1 mouse cellular context compared by ENCODE assay signal in genomic region chr9:123659986-123660676, GRCm38 (mm10). TPM values are rescaled to one million over a fixed set of nuclear protein-coding genes. Genes with fewer than 3 reads are reported as not detected.
"Had no signal": no experiment of that assay in that cellular context is flagged by ENCODE, and none has a peak within 500 bp of the region (broad histone marks: within the 10 kb centered on the region; RNA-seq: fewer than 3 reads in every experiment).

No protein-coding gene starts in this region.

RNA-seq across cellular contexts. Expression of gene Slc6a20a, which starts 18.6 kb away (rescaled TPM):
- total RNA-seq: neutrophil, adult 5-6 weeks had no signal
